Mouse (Mus musculus): ENCODE data around the gene Prcp. TPM values are rescaled to one million over a fixed set of nuclear protein-coding genes. Genes with fewer than 3 reads are reported as not detected.
"Not testable (repeated sequence)": the region's sequence is repeated elsewhere in the genome, so short reads cannot be mapped to it uniquely, and the experiment has no call there.

Gene Prcp
- polyA plus RNA-seq, 1 experiment from 2014 or later = 20.2 TPM

- ATAC-seq (ENCODE audit: low FRiP score) = no peak
- Histone ChIP-seq H3K27ac (no peak overlapping the region), H3K4me1 (replicated peaks) (no peaks in the 10 kb centered on the region), H3K27me3 (no peaks in the 10 kb centered on the region), H3K9me3 (no peaks in the 10 kb centered on the region), H3K4me2 (no peak overlapping the region), H3K9ac (no peak overlapping the region), H3K36me3 (no peaks in the 10 kb centered on the region), H3K4me3 (no peak overlapping the region)
- WGBS = 86% methylated on average over 5 of the region's 5 CpGs
These were observed 21.8 kb downstream of the Prcp start for GRCm38 (mm10) chr7:92896036-92896435.

GRCm38 (mm10) chr7:92897021-92897420 is 22.8 kb downstream of the Prcp start:
- Histone ChIP-seq H3K36me3 (no peaks in the 10 kb centered on the region), H3K4me2 (no peak overlapping the region), H3K4me3 (no peak overlapping the region), H3K27me3 (no peaks in the 10 kb centered on the region), H3K9me3 (no peaks in the 10 kb centered on the region), H3K4me1 (replicated peaks) (no peaks in the 10 kb centered on the region), H3K9ac (no peak overlapping the region), H3K27ac (no peak overlapping the region)
- no peak for ATAC-seq (ENCODE audit: low FRiP score)
- WGBS = 62% methylated on average over 2 of the region's 2 CpGs

- 57% methylated on average over 7 of the region's 7 CpGs for WGBS
- peak; percentile 90 for ATAC-seq (ENCODE audit: low FRiP score)
These were observed 29.2 kb downstream of the Prcp start for GRCm38 (mm10) chr7:92903360-92904038.

GRCm38 (mm10) chr7:92904285-92904684 is 30.0 kb downstream of the Prcp start:
- not testable (repeated sequence) for H3K4me1 ChIP-seq (replicated peaks); H3K27ac ChIP-seq; H3K4me2 ChIP-seq; H3K9ac ChIP-seq; H3K9me3 ChIP-seq; H3K27me3 ChIP-seq; H3K4me3 ChIP-seq; H3K36me3 ChIP-seq
- 57% methylated on average over 7 of the region's 7 CpGs for WGBS
- peak; percentile 12; the same call in 1 of the 2 replicates for ATAC-seq (ENCODE audit: low FRiP score)

More at GRCm38 (mm10) chr7:92903360-92904038, 29.2 kb downstream of the Prcp start:
- no peak overlapping the region for H3K4me2 ChIP-seq
- no peaks in the 10 kb centered on the region for H3K27me3 ChIP-seq
- no peaks in the 10 kb centered on the region for H3K36me3 ChIP-seq
- no peak overlapping the region for H3K27ac ChIP-seq
- no peak overlapping the region for H3K9ac ChIP-seq
- H3K4me3 ChIP-seq = no peak overlapping the region
- no peaks in the 10 kb centered on the region for H3K9me3 ChIP-seq
- H3K4me1 ChIP-seq (replicated peaks) = no peaks in the 10 kb centered on the region

- Histone ChIP-seq H3K9ac (no peak overlapping the region), H3K9me3 (no peaks in the 10 kb centered on the region), H3K4me1 (replicated peaks) (no peaks in the 10 kb centered on the region), H3K27ac (no peak overlapping the region), H3K36me3 (no peaks in the 10 kb centered on the region; the same call in 1 of the 2 replicates), H3K27me3 (no peaks in the 10 kb centered on the region), H3K4me2 (no peak overlapping the region), H3K4me3 (no peak overlapping the region)
- WGBS = 84% methylated on average over 6 of the region's 6 CpGs
- ATAC-seq (ENCODE audit: low FRiP score) = no peak
These were observed 46.0 kb downstream of the Prcp start for GRCm38 (mm10) chr7:92920172-92920856.

DNA sequence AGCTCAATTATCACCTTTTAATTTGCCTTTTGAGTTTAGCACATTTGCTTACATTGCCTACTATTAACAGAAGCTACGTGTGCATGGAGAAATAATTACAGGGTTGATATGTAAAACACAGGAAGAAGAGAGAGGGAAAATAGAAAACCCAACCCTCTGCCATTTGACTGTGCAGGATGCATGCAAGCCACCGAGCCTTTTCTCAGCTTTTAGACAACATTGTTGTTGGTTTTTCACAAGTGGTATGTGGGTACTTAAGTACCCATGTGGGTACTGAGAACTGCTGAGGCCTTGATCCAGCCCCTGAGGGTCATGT is 46.5 kb downstream of the Prcp start:
- WGBS = 75% methylated on average over 2 of the region's 2 CpGs
- H3K9ac ChIP-seq = no peak overlapping the region
- no peaks in the 10 kb centered on the region for H3K9me3 ChIP-seq
- H3K27ac ChIP-seq = no peak overlapping the region
- no peaks in the 10 kb centered on the region for H3K4me1 ChIP-seq (replicated peaks)
- no peak overlapping the region for H3K4me2 ChIP-seq
- no peaks in the 10 kb centered on the region for H3K27me3 ChIP-seq
- H3K36me3 ChIP-seq = no peaks in the 10 kb centered on the region; the same call in 1 of the 2 replicates
- no peak overlapping the region for H3K4me3 ChIP-seq
- ATAC-seq (ENCODE audit: low FRiP score) = no peak

GRCm38 (mm10) chr7:92932792-92933191 is 58.5 kb downstream of the Prcp start:
- no peaks in the 10 kb centered on the region for H3K4me1 ChIP-seq (replicated peaks)
- no peaks in the 10 kb centered on the region for H3K27me3 ChIP-seq
- H3K4me2 ChIP-seq = no peak overlapping the region
- 91% methylated on average over 8 of the region's 8 CpGs for WGBS
- no peaks in the 10 kb centered on the region for H3K36me3 ChIP-seq
- H3K4me3 ChIP-seq = no peak overlapping the region
- no peak overlapping the region for H3K27ac ChIP-seq
- H3K9me3 ChIP-seq = no peaks in the 10 kb centered on the region
- ATAC-seq (ENCODE audit: low FRiP score) = no peak
- H3K9ac ChIP-seq = no peak overlapping the region

- not testable (repeated sequence) for H3K36me3 ChIP-seq; H3K27ac ChIP-seq; H3K4me2 ChIP-seq; H3K4me3 ChIP-seq; ATAC-seq (ENCODE audit: low FRiP score); H3K27me3 ChIP-seq; H3K9ac ChIP-seq; H3K9me3 ChIP-seq; H3K4me1 ChIP-seq (replicated peaks)
- 67% methylated on average over 4 of the region's 4 CpGs for WGBS
These were observed 59.2 kb downstream of the Prcp start for GRCm38 (mm10) chr7:92933308-92933948.

- Histone ChIP-seq H3K4me2 (no peak overlapping the region), H3K27ac (no peak overlapping the region), H3K4me3 (no peak overlapping the region), H3K4me1 (replicated peaks) (0 out of 2 replicates have a peak, but pooled peaks cover 2% of the 10 kb centered on the region), H3K9me3 (no peaks in the 10 kb centered on the region), H3K36me3 (no peaks in the 10 kb centered on the region), H3K9ac (no peak overlapping the region), H3K27me3 (no peaks in the 10 kb centered on the region)
- ATAC-seq (ENCODE audit: low FRiP score) = no peak
- 64% methylated on average over 5 of the region's 5 CpGs for WGBS
These were observed 62.5 kb downstream of the Prcp start for GRCm38 (mm10) chr7:92936747-92937146.

DNA sequence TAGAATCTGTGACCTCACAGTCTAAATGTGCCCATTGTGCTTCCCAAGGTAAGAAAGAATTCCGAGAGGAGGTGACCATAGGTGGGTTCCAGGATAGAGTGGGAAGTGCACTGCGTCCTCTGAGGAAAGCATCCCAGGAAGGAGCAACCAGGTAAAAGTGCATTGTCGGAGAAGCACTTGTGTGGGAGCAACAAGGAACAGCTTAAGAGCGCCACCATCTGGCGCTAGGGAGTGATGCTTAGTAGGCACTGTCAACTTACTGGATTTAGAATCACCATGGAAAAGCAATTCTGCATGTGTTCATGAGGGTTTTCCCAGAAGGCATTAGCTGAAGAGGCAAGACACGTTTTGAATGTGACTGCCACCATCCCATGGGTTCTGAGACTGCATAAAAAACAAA is 63.7 kb downstream of the Prcp start:
- H3K27ac ChIP-seq = no peak overlapping the region
- 0 out of 2 replicates have a peak, but pooled peaks cover 2% of the 10 kb centered on the region for H3K4me1 ChIP-seq (replicated peaks)
- H3K4me3 ChIP-seq = no peak overlapping the region
- no peak overlapping the region for H3K9ac ChIP-seq
- H3K36me3 ChIP-seq = no peaks in the 10 kb centered on the region
- ATAC-seq (ENCODE audit: low FRiP score) = no peak
- no peaks in the 10 kb centered on the region for H3K27me3 ChIP-seq
- no peaks in the 10 kb centered on the region for H3K9me3 ChIP-seq
- WGBS = 23% methylated on average over 6 of the region's 6 CpGs
- no peak overlapping the region for H3K4me2 ChIP-seq

DNA sequence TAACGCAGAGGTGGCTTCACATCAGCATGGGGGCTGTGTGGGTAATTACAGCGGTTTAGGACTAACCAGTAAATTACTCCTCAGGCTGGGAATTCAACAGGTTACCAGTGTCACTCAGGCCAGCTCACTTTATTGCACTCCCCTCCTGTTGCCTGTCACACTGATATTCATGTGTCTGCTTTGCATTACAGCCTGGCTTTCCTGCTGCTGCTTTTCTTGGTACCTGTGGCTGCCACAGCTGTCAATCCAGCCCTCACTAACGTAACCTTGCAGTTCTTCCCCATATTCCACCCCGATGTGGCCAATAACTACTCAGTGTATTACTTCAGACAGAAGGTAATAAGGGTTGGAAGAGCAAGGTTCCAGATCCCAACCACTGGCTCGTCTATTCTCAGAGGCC is 65.5 kb downstream of the Prcp start:
- Histone ChIP-seq H3K4me1 (replicated peaks) (0 out of 2 replicates have a peak, but pooled peaks cover 2% of the 10 kb centered on the region), H3K36me3 (no peaks in the 10 kb centered on the region), H3K27ac (no peak overlapping the region), H3K9me3 (no peaks in the 10 kb centered on the region), H3K27me3 (no peaks in the 10 kb centered on the region), H3K4me2 (no peak overlapping the region), H3K4me3 (no peak overlapping the region), H3K9ac (no peak overlapping the region)
- WGBS = 74% methylated on average over 5 of the region's 5 CpGs
- ATAC-seq (ENCODE audit: low FRiP score) = no peak

GRCm38 (mm10) chr7:92950775-92951174 is 76.5 kb downstream of the Prcp start:
- no peak overlapping the region for H3K4me2 ChIP-seq
- H3K9ac ChIP-seq = no peak overlapping the region
- no peaks in the 10 kb centered on the region for H3K36me3 ChIP-seq
- no peak overlapping the region for H3K27ac ChIP-seq
- 82% methylated on average over 3 of the region's 3 CpGs for WGBS
- H3K27me3 ChIP-seq = no peaks in the 10 kb centered on the region
- no peak overlapping the region for H3K4me3 ChIP-seq
- H3K9me3 ChIP-seq = no peaks in the 10 kb centered on the region
- no peaks in the 10 kb centered on the region for H3K4me1 ChIP-seq (replicated peaks)
- ATAC-seq (ENCODE audit: low FRiP score) = no peak
